ENCODE assay signal across 8 mouse cellular contexts in genomic region chr8:126591821-126592268, GRCm38 (mm10). TPM values are rescaled to one million over a fixed set of nuclear protein-coding genes. Genes with fewer than 3 reads are reported as not detected.
A peak's percentile ranks its signal among the peaks of the same experiment; 100 is the strongest.
DNase-seq lines count a peak whose midpoint lies in the region; ATAC-seq lines count a peak whose summit lies in the region.

No protein-coding gene starts in this region.

- peak overlapping the region; percentile 92 for H3K9ac ChIP-seq in forebrain, embryonic 11.5 days (ENCODE audit: low read length)

- 0% methylated on average over 9 of the region's 9 CpGs for WGBS in forebrain, embryonic 11.5 days
- WGBS in macrophage (ENCODE audit: missing documents): 2% methylated on average over 9 of the region's 9 CpGs

- peak; percentile 43 to 55 for DNase-seq in left cerebral cortex, postnatal 36 days (ENCODE audit: low spot score in 2 of 2)
- DNase-seq in left cerebral cortex, postnatal 4 days: no peak
- peak; percentile 67 for DNase-seq in adrenal gland, postnatal 25 days
- peak; percentile 66 for DNase-seq in forebrain, embryonic 11.5 days (ENCODE audit: low spot score)
- peak; percentile 72 for DNase-seq in heart, postnatal 4 days
- peak; percentile 63 for DNase-seq in layer of hippocampus, adult 9-11 months
- DNase-seq in thymus, postnatal 0 days (ENCODE audit: low spot score): peak; percentile 44

- no peak for ATAC-seq in forebrain, embryonic 11.5 days (replicated peaks; ENCODE audit: low FRiP score)

- intact Hi-C loops in left cerebral cortex, postnatal 36 days (cut with DNase I): loop anchor here (5.0 kb wide), 3 partner anchors 75 to 165 kb away; no protein-coding TSS in a partner anchor
- intact Hi-C loops in left cerebral cortex, postnatal 4 days (cut with DNase I): loop anchor here (5.0 to 10.0 kb wide), 4 partner anchors 55 to 330 kb away; no protein-coding TSS in a partner anchor

- H3K4me2 ChIP-seq in forebrain, embryonic 11.5 days (ENCODE audit: low read depth, low read length, severe bottlenecking): peak overlapping the region; percentile 97

- no peaks in the 10 kb centered on the region; the same call in 1 of the 2 replicates for H3K36me3 ChIP-seq in forebrain, embryonic 11.5 days (ENCODE audit: control insufficient read depth, insufficient read depth, low read length)
- H3K36me3 ChIP-seq in macrophage (ENCODE audit: inconsistent target): no peaks in the 10 kb centered on the region

- no peaks in the 10 kb centered on the region for H3K27me3 ChIP-seq in forebrain, embryonic 11.5 days (ENCODE audit: control insufficient read depth, insufficient read depth, low read length)

- H3K27ac ChIP-seq in forebrain, embryonic 11.5 days (ENCODE audit: low read depth, low read length): peak overlapping the region; percentile 46; the same call in 1 of the 2 replicates
- peak overlapping the region; percentile 96 for H3K27ac ChIP-seq in macrophage

- H3K79me2 ChIP-seq in macrophage (ENCODE audit: inconsistent target): peaks cover 56% of the 10 kb centered on the region

- H3K4me1 ChIP-seq in forebrain, embryonic 11.5 days (replicated peaks; ENCODE audit: control insufficient read depth, insufficient read depth, low read length): peaks cover 45% of the 10 kb centered on the region

- H3K9me3 ChIP-seq in forebrain, embryonic 11.5 days (ENCODE audit: control insufficient read depth, low read length): no peaks in the 10 kb centered on the region

- peak overlapping the region; percentile 72 for H3K4me3 ChIP-seq in forebrain, embryonic 11.5 days (ENCODE audit: low read depth, low read length)
- H3K4me3 ChIP-seq in macrophage (ENCODE audit: inconsistent target): peak overlapping the region; percentile 67

RNA-seq across cellular contexts. Expression of gene Irf2bp2, which starts 1.9 kb away (rescaled TPM):
- 10 to 100 TPM; 54.3 to 63.3 TPM for total RNA-seq in left cerebral cortex, postnatal 36 days (2021)
- 10 to 100 TPM; 52.6 to 53.0 TPM for total RNA-seq in left cerebral cortex, postnatal 4 days (2021)
- total RNA-seq in adrenal gland, postnatal 25 days (2021): 81.3 and 82.6 TPM in 2 replicates
- 4.5 and 4.6 TPM in 2 replicates for polyA plus RNA-seq in forebrain, embryonic 11.5 days (2014; fragmentation: Nextera tagmentation; extraction: Ambion mirVana)
- 10 to 100 TPM; 98.2 to 100.0 TPM for total RNA-seq in heart, postnatal 4 days (2021)
- 100 to 1,000 TPM in 19 of 26 experiments, 10 to 100 TPM in 6, 1 to 10 TPM in 1; 2.6 to 175 (median 132) TPM for total RNA-seq in macrophage (2018; cell fraction: chromatin; rRNA removed)
- total RNA-seq in macrophage (2018; cell fraction: cytosol; rRNA removed): 100 to 1,000 TPM in 12 of 26 experiments, 10 to 100 TPM in 14; 12.4 to 139 (median 98.3) TPM
- 100 to 1,000 TPM in 23 of 26 experiments, 10 to 100 TPM in 3; 17.9 to 251 (median 174) TPM for total RNA-seq in macrophage (2018; cell fraction: nucleus; rRNA removed)
- 39.1 to 68.1 TPM (median 42.7 TPM) in 3 replicates for polyA plus RNA-seq in macrophage (2018)
- 14.9 and 20.3 TPM in 2 replicates for polyA plus RNA-seq in thymus, postnatal 0 days (2015; fragmentation: Nextera tagmentation; extraction: Ambion mirVana)
